Mouse (Mus musculus) monocyte, adult 5-6 weeks (primary cell): ENCODE results near the gene Ap1m2. TPM values are rescaled to one million over a fixed set of nuclear protein-coding genes. Genes with fewer than 3 reads are reported as not detected.

Experiments used
- ATAC-seq: fragments of 153-309, 156-312 bp; replicated peaks from 2 replicates; pipeline ENCODE4 v1.8.0; 2017; ENCODE audit warnings: mild to moderate bottlenecking; ENCODE audit not compliant: low TSS enrichment, insufficient number of reproducible peaks, severe bottlenecking, poor library complexity, low FRiP score
- total RNA-seq: library from RNA; stranded (forward); fragments of 200-1000, 200-491, 200-594 nt; gene quantifications from 3 replicates; pipeline ENCODE4 v1.2.3, GENCODE M21; 2017

Gene Ap1m2
- 1.6 to 2.0 TPM (median 1.8 TPM) in 3 replicates for total RNA-seq

GRCm38 (mm10) chr9:21312134-21312533 is at the start of gene Ap1m2:
Gene Ap1m2, minus strand, starts transcription at chr9:21312337.
- no peak for ATAC-seq

- ATAC-seq: peak; percentile 88
Observed at GRCm38 (mm10) chr9:21356981-21357718, 45.0 kb upstream of the Ap1m2 start.

- ATAC-seq: no peak
Observed at GRCm38 (mm10) chr9:21354796-21355195, 42.7 kb upstream of the Ap1m2 start.

- ATAC-seq: no peak
Observed at GRCm38 (mm10) chr9:21353373-21353686, 41.2 kb upstream of the Ap1m2 start.

- no peak for ATAC-seq
Observed at GRCm38 (mm10) chr9:21352463-21353372, 40.6 kb upstream of the Ap1m2 start.

GRCm38 (mm10) chr9:21351702-21352377 is 39.7 kb upstream of the Ap1m2 start:
- ATAC-seq: no peak

GRCm38 (mm10) chr9:21351178-21351577 is 39.0 kb upstream of the Ap1m2 start:
- ATAC-seq: no peak

- no peak for ATAC-seq
Observed at GRCm38 (mm10) chr9:21348152-21348551, 36.0 kb upstream of the Ap1m2 start.

- ATAC-seq: no peak
Observed at GRCm38 (mm10) chr9:21346627-21347365, 34.7 kb upstream of the Ap1m2 start.

- ATAC-seq: no peak
Observed at GRCm38 (mm10) chr9:21340411-21340810, 28.3 kb upstream of the Ap1m2 start.

GRCm38 (mm10) chr9:21337652-21338051 is 25.5 kb upstream of the Ap1m2 start:
- ATAC-seq: no peak

- no peak for ATAC-seq
Observed at GRCm38 (mm10) chr9:21336491-21336890, 24.4 kb upstream of the Ap1m2 start.

GRCm38 (mm10) chr9:21335391-21335790 is 23.3 kb upstream of the Ap1m2 start:
- ATAC-seq: no peak

- no peak for ATAC-seq
Observed at GRCm38 (mm10) chr9:21334747-21335146, 22.6 kb upstream of the Ap1m2 start.

GRCm38 (mm10) chr9:21333523-21333922 is 21.4 kb upstream of the Ap1m2 start:
- no peak for ATAC-seq

- ATAC-seq: no peak
Observed at GRCm38 (mm10) chr9:21332161-21333061, 20.3 kb upstream of the Ap1m2 start.

GRCm38 (mm10) chr9:21331365-21332140 is 19.4 kb upstream of the Ap1m2 start:
- no peak for ATAC-seq
